Mouse (Mus musculus): ENCODE measurements at regions not wholly inside any gene's neighbourhood (a gene's known extent, or its start where the extent isn't known, plus 50 kb on each side); places are given as distances from the start of the nearest gene placed in this dataset.

DNA sequence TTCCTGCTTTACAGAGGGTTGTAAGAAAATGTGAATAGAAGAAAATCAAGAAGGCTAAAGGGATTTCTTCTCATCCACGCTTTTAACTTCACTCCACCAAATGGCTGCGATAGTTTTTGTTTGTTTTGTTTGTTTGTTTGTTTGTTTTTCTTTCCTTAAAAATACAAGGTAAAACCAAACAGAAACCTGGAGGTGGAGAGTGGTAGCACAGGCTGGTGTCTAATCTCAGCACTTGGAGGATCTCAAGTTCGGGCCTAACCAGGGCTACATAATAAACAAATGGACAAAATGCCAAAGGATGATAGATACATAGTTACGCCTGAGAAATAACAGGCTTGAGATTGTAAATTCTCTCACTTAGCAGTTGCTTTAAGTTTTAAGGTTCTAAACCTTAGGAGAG, 50.8 kb upstream of the Mboat1 start:
- ATAC-seq (replicated peaks; ENCODE audit: low read depth, poor library complexity, severe bottlenecking): 0 out of 2 replicates have a peak, but pooled peaks have one; percentile 31

DNA sequence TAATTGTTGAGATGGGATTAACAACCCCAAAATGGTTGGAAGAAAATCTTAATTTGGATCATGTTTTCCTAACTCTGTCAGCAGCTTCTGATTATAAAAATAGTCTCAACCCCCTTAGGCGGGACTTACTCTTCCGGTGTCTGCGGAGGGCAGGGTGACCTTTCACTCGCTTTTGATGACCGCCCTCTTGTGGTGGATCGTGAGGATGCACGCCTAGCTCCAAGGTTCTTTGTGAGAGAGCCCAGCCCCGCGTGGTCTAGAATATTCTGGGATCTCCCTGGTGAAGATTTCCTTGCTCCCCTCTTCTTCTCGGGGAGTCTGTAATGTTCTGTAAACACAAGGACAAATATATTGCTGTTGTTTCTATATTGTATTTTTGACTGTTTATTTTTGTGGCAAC, 51.3 kb upstream of the Mboat1 start:
- peak; percentile 91 for ATAC-seq (replicated peaks; ENCODE audit: low read depth, poor library complexity, severe bottlenecking)

- no peak for ATAC-seq (replicated peaks; ENCODE audit: low read depth, poor library complexity, severe bottlenecking)
Measured at GRCm38 (mm10) chr13:30084386-30084785, 51.9 kb upstream of the Mboat1 start.

GRCm38 (mm10) chr13:30083949-30084348, 52.3 kb upstream of the Mboat1 start:
- peak; percentile 70 for ATAC-seq (replicated peaks; ENCODE audit: low read depth, poor library complexity, severe bottlenecking)

DNA sequence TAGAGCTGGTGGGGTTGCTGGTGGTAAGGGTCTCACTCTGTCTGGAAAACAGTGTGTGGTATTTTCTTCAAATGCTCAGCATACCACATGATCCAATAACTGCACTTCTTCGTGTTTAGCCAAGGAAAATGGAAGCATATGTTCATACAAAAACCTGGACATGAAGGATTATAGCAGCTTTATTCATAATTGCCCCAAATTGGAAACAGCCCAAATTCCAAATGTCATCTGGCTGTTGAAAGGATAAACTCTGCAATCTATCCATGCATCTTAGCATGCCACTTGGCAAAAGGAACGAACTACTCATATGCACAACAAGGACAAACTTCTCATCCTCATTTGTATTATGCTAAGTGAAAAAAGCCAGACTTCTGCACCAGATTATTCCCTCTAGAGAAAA, 53.5 kb upstream of the Mboat1 start:
- ATAC-seq (replicated peaks; ENCODE audit: low read depth, poor library complexity, severe bottlenecking): no peak

DNA sequence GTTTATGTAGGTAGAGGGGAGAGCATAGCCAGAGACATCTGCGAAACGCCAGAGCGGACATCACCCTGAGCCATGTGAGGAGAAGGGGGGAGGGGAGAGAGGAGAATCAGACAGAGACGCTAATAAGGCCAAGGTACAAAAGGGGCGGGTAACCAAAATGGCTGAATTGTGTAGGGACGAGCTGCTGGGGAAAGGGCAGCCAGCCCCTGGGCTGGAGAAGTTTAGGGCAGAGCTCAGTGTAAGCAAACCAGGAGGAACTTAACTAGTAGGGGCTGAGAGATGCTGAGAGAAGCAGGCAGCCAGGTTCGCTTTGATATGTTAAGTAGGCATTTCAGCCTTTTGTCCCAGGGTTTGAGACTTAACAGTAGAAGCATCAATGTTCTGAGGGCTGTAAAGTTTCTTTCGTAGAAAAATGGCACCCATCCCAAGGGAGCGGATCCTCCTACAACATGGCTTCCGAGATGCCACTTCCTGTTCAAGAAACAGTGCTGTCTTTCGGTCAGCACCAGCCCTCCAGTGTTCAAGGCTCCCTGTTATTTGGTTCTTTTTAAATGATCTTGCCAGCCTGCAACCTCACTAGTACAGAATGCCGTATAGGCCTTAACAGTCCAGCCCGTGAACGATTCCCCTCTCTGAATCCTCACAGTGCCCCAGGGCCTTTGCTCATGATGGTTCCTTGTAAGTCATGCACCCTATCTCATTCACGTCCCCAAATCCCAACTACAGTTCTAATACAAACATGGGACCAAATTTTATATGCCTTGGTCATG, 55.4 kb upstream of the Mboat1 start:
- no peak for ATAC-seq (replicated peaks; ENCODE audit: low read depth, poor library complexity, severe bottlenecking)

DNA sequence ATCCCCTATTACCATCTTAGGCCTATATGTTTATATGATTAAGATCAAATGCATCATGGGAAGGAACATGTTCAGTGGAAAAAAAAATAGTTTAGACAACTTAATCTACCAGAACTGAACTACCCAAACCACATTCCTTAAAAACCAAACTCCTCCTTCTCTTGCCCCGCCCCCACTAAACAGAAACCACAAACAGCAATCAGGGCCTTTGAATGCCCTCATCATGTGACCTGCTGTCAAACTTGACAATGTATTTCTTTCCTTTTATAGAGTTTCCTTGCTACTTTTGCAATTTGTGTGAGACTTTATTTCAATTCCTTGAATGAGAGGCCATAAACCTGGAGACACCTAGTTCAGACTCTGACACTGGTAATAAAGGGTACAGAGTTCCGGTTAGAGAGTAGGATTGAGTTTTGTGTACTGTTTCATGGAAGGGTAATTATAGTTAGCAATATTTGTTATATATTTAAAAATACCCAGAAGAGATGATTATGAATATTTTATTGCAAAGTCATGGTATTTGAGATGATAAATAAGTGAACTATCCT, 61.7 kb upstream of the Mboat1 start:
- no peak for ATAC-seq (replicated peaks; ENCODE audit: low read depth, poor library complexity, severe bottlenecking)

GRCm38 (mm10) chr13:30074069-30074468, 62.2 kb upstream of the Mboat1 start:
- ATAC-seq (replicated peaks; ENCODE audit: low read depth, poor library complexity, severe bottlenecking): no peak

DNA sequence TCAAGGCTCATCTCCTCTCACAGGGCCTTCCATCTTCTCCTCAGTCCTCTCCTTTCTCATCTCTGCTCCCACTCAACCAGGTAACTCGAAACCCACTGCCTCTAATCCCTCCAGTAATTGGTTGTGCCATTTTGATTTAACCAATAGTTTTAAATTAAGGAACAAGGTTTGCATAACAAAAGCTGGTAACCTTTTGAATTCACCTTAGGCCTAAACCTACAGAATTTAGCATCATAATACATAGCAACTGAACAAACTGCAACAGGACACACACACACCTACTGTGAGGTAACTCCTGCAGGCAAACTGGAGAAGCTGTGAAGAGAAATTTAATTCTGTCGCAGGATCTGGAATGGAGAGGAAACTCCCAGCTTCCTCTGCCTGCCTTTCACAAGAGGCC, 66.9 kb upstream of the Mboat1 start:
- no peak for ATAC-seq (replicated peaks; ENCODE audit: low read depth, poor library complexity, severe bottlenecking)

DNA sequence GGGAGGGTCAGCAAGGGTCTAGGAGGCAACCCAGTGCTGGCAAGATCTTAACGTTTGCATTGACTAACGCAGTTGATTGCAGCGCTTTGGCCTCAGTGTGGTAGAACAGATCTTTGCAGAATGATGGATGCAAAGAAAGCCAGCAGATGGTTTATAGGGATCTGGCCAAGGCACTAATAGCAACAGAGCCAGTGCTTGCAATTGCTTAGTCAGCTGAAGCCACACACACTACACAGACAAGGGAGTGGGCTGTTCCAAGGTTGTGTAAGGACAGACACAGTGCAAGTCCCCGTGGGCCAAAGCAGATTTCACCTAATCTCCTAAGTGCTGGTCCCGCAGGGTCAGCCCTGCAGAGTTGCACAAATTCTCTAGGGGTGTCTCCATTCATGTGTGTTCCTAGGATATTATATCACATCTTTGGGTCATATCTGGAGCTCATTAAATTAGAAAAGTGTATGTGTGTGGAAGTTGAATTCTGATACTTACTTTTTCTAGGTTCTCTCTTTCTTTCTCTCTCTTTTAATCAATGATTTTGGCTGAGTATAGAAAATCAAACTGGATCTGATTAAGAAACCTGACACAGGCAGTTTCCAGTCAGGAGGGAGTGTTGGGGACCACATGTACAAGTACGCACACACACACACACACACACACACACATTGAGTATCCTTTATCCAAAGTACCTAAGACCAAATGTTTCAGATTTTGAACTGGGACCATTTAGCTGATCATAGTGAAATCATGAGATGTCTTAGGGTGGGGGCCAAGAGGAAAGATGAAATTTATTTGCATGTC, 68.5 kb upstream of the Mboat1 start:
- ATAC-seq (replicated peaks; ENCODE audit: low read depth, poor library complexity, severe bottlenecking): no peak

DNA sequence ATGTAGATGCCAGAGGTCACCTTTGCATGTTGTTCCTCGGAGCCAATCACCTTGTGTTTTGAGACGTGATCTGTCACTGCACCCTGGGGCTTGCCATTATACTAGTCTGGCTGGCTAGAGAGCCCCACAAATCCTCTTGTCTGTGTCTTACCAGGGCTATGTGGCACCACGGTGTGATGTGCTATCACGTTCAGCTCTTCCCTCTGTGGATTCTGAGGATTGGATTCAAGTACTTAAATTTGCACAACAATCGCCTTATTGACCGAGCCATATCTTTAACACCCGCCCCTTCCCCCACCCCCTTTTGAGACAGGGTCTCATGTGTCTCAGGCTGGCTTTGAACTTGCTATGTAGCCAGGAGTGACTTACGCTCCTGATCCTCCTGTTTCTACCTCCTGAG, 70.8 kb upstream of the Mboat1 start:
- ATAC-seq (replicated peaks; ENCODE audit: low read depth, poor library complexity, severe bottlenecking): no peak

GRCm38 (mm10) chr13:30063741-30064140, 72.5 kb upstream of the Mboat1 start:
- no peak for ATAC-seq (replicated peaks; ENCODE audit: low read depth, poor library complexity, severe bottlenecking)

DNA sequence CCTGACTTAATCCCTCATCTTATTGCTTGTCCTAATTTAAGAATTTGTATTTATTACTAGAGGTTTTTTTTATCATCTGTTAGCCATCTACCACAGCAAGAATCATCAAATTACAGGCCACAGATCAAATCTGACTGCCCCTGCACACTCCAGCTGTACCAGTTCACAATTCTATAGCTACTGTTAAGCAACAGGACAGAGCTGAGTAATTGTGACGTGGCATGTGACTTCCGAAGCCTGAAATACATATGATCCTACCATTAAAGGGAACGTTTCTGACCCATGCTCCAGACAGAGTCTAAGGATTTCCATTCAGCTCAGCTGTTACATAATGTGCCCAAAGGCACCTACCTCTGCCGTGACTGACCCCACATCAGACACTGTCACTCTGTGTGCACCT, 74.0 kb upstream of the Mboat1 start:
- no peak for ATAC-seq (replicated peaks; ENCODE audit: low read depth, poor library complexity, severe bottlenecking)

DNA sequence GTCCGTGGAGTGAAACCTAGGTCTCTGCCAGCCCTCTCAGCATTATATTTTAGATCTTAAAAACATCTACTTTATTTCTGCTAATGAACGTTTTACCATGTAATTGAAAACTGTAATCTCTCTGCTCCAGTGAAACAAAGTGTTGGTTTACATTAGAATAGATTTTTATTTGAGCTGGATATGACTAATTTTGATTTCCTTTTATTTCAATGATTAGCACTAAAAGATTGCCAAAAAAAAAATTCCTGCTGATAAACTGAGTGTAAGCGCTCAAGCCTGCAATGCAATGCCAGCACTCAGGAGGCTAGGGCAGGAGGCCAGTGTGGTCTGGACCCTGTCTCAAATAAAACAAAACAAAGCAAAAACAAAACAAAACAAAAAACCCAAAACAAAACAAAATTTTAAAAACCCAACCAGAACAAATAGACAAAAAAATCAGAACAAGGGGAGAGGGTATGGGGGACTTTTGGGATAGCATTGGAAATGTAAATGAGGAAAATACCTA, 69.3 kb upstream of the E2f3 start:
- ATAC-seq (replicated peaks; ENCODE audit: low read depth, poor library complexity, severe bottlenecking): no peak

DNA sequence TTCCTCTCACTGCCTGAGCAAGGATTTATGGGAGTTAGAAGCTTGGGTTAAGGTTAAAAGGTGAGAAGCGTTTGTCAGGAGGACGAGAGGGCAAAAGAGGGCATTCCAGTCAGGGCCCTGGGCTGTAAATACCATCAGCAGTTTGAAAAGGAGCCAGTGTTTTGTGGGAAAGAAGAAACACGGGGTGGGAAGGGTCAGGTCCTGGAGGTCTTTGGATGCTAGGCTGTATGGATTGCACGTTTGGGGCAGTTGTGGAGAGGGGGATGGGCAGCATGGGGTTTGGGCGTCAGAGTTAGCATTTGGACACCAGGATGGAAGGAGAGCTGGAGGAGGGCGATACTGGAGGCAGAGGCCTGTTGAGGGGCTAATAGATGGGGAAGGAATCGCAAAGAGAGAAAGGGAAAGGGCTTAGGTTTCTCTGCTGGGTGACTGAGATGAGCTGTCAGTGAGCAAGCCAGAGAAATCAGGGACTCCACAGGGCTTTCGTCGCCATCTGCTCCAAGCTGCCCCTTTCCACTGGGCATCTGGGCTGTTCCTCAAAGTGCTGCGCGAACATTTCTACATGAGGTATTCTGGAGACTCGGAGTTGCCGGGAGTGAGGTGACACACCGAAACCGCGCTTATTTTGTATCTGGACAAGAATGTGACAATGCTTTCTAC, 66.2 kb upstream of the E2f3 start:
- ATAC-seq (replicated peaks; ENCODE audit: low read depth, poor library complexity, severe bottlenecking): no peak

DNA sequence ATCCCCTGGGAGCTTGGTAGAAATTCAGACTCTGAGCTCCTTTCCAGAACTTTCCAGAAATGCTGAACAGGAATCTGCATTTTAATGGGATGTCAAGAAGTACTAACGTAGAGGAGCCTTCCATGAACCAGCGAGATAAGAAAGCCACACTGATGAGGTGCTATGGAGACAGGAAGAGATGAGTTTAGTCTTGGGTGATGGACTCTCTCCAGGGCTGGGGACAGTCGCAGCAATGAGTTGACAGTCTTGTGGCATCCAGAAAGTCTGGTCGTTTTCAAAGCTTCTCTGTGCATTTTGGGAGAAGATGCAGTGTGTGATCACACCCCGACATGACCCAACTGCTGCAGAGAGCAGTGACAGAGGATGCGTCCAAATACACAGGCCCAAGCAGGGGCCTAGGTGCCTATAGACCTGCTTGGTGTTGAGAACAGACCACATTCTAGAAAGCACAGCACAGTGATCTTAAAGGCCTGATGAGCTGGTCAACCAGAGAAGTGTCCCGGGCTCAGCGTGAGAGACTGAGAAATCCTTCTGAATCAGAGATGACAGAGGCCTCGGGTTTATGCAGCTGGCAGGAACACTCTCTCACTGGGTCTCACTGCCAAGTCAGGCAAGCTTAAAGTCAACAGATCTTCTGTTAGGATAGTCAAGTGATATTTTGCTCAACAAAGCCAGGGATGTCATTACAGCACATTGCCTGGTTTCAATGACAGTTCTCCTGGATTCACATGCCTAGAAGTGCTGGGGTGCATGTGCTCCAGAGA, 65.1 kb upstream of the E2f3 start:
- no peak for ATAC-seq (replicated peaks; ENCODE audit: low read depth, poor library complexity, severe bottlenecking)

GRCm38 (mm10) chr13:30048260-30048859, 62.5 kb upstream of the E2f3 start:
- no peak for ATAC-seq (replicated peaks; ENCODE audit: low read depth, poor library complexity, severe bottlenecking)

DNA sequence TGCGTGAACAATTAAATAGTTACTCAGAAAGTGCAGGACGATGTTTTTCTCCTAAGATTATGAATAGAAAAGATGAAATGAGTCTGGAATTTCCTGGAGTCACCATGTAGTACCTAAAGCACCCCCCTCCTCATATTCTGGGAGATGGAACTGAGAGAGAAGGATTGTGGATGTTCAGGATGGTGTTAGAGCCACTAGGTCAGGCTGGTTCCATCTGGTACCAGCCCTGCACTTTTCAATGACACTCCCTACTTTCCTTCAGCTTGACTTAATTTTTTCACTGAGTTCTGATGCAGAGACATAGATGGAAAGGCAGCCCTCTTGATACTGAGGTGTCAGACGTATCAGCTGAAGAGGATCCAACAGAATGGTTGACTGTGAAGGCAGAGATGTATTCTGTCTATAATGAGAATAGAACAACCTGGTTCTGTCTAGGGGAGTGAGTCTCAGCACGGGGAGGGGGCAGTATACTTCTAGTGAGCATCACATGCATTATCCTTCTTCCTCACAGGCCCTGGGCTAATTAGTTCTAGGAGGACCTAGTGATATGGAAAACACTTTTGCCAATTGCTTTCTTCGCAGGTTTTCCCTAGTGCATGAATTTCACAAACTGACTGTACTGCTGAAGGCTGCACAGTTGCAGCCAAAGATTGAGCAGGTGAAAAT, 60.8 kb upstream of the E2f3 start:
- no peak for ATAC-seq (replicated peaks; ENCODE audit: low read depth, poor library complexity, severe bottlenecking)

DNA sequence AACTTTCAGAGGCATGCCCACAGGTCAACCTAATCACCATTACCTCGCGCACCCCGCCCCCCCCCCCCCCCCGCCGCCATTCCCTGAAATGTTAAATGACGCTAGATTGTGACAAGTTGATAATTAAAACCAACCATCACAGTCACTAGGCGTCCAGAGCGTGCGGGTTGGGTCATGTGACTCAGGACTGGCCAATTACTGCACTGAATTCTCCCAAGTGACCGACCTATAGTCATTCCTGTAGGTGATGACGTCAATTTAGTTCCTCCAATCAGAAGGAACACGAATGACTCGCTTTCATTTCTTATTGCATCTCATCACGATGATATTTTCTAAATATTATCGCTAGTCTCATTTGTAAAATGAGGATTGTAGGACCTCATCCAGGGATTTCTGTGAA, 60.2 kb upstream of the E2f3 start:
- no peak for ATAC-seq (replicated peaks; ENCODE audit: low read depth, poor library complexity, severe bottlenecking)
